Mouse (Mus musculus) thymus, adult 2 months (tissue): ENCODE data around the gene Smarcc2. TPM values are rescaled to one million over a fixed set of nuclear protein-coding genes. Genes with fewer than 3 reads are reported as not detected.
A peak's percentile ranks its signal among the peaks of the same experiment; 100 is the strongest.

Experiments used
- DNase-seq: peaks from one replicate; pipeline ENCODE4 v3.0.0; 2021
- H3K27ac ChIP-seq: fragments of 200-500 bp; 2 replicates; pipeline ENCODE4 v1.5.1; 2012; ENCODE audit warnings: low read length, control low read depth; ENCODE audit not compliant: control insufficient read depth, insufficient read depth
- H3K27me3 ChIP-seq: fragments of 200-500 bp; 2 replicates; pipeline ENCODE4 v1.6.1; 2012; ENCODE audit warnings: mild to moderate bottlenecking, low read length, moderate library complexity, mixed read lengths; ENCODE audit not compliant: control insufficient read depth, insufficient read depth
- H3K36me3 ChIP-seq: fragments of 200-500 bp; 2 replicates; pipeline ENCODE4 v1.6.1; 2012; ENCODE audit warnings: mild to moderate bottlenecking, low read length, moderate library complexity; ENCODE audit not compliant: control insufficient read depth, insufficient read depth
- H3K4me1 ChIP-seq: fragments of 200-500 bp; replicated peaks from 2 replicates; pipeline ENCODE4 v1.6.1; 2012; ENCODE audit warnings: low read length; ENCODE audit not compliant: control insufficient read depth, insufficient read depth
- H3K4me3 ChIP-seq: fragments of 200-500 bp; 2 replicates; pipeline ENCODE4 v1.5.1; 2012; ENCODE audit warnings: mild to moderate bottlenecking, low read length, control low read depth, moderate library complexity; ENCODE audit not compliant: control insufficient read depth, insufficient read depth
- CTCF ChIP-seq: fragments of 200-500 bp; IDR thresholded peaks from 2 replicates; pipeline ENCODE4 v1.5.1; 2012; ENCODE audit warnings: mild to moderate bottlenecking, control low read depth, low read length, moderate library complexity, borderline replicate concordance; ENCODE audit not compliant: control insufficient read depth, poor library complexity, insufficient read depth; ENCODE audit errors: extremely low read depth
- POLR2A ChIP-seq: fragments of 200-500 bp; IDR thresholded peaks from 2 replicates; pipeline ENCODE4 v1.6.1; 2012; ENCODE audit warnings: mild to moderate bottlenecking, low read length, control low read depth, moderate library complexity; ENCODE audit not compliant: control insufficient read depth, poor library complexity, insufficient read depth; ENCODE audit errors: extremely low read depth
- WGBS: fragments of 180-500 bp; shearing (Covaris S2); methylation state at CpG from one replicate; pipeline ENCODE4 v1.1.7; 2018; 5-methylcytosine and 5-hydroxymethylcytosine counted together
- polyA plus RNA-seq: library from polyadenylated mRNA; depleted of rRNA; stranded (reverse); fragments of >200 nt; gene quantifications from 2 replicates; pipeline ENCODE4 v1.2.3, GENCODE M21; 2012

The Smarcc2 gene
- polyA plus RNA-seq, 1 experiment, result 176 TPM

DNA sequence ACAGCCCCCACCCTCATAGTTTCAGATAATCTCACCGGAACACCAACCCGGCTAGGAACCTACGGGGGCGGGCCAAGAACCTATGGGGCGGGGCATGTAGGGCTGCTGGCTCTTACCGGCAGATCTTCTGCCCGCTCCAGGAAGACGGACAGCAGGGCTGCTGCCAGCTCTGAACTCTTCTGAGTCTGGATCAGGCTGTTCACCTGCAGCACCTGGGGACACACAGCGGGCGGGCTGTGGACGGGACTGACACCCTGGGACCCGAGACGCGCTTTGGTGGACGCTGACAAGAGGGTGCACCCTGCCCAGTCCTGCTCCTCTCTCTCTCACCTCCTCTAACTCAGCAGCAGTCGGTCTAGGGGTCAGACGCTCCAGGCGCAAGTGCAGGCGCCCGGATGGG lies 57.0 kb downstream of the Smarcc2 start:
- TF ChIP-seq CTCF (no peak), POLR2A (no peak)
- WGBS, result 96% methylated on average over 20 of the region's 20 CpGs
- Histone ChIP-seq H3K27me3 (no peaks in the 10 kb centered on the region), H3K4me3 (no peak overlapping the region), H3K36me3 (peaks cover 53% of the 10 kb centered on the region), H3K27ac (no peak overlapping the region), H3K4me1 (no peaks in the 10 kb centered on the region)
- DNase-seq, result no peak

DNA sequence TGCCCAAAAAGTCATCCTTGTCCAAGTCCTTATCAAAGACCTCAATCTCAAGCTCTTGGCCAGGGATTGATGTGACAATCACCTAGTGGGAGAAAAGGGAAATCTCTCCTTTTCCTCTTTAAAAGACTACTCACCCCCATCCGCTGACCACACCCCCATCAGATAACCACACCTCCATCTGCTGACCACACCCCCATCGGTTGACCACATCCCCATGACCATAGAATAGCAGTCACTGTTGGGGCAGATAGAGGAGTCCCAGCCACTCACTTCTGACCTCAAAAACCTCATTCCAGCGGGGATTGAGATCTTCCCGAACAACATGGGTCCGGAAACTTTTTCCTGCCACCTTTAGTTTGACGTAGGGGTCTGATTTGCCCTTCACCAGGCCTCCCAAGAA lies 57.6 kb downstream of the Smarcc2 start:
- H3K27ac ChIP-seq, result no peak overlapping the region
- no peak for TF ChIP-seq CTCF
- TF ChIP-seq POLR2A, result no peak
- WGBS, result 74% methylated on average over 6 of the region's 6 CpGs

DNA sequence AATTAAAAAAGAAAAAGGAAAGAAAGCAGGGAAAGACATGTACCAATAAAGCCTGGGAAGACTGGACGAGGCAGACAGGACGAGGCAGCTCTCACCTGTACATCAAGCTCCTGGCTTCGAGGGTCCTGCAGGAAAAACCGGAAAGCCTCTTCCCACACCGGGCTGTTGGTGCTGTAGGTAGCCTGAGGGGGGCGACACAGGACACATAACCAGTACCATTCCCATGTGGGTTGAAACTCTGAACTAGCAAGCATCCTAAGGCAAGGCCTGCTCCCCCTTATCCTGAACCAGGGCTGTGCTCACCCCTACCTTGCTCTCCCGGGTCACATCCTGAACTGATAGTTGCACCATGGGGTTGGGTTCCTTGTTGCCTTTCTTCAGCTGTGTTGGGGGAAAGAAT lies 59.8 kb downstream of the Smarcc2 start:
- TF ChIP-seq POLR2A, result no peak
- TF ChIP-seq CTCF, result peak; percentile 68; the same call in 1 of the 2 replicates
- H3K27ac ChIP-seq, result no peak overlapping the region
- H3K36me3 ChIP-seq, result peaks cover 44% of the 10 kb centered on the region
- peaks cover 1% of the 10 kb centered on the region; the same call in 1 of the 2 replicates for H3K4me1 ChIP-seq
- H3K4me3 ChIP-seq, result no peak overlapping the region
- 93% methylated on average over 7 of the region's 7 CpGs for WGBS
- peak; percentile 56 for DNase-seq
- H3K27me3 ChIP-seq, result no peaks in the 10 kb centered on the region

More for the DNA sequence above, 57.6 kb downstream of the Smarcc2 start:
- peaks cover 48% of the 10 kb centered on the region for H3K36me3 ChIP-seq
- H3K4me1 ChIP-seq, result no peaks in the 10 kb centered on the region
- no peaks in the 10 kb centered on the region for H3K27me3 ChIP-seq
- no peak overlapping the region for H3K4me3 ChIP-seq
- DNase-seq, result no peak

DNA sequence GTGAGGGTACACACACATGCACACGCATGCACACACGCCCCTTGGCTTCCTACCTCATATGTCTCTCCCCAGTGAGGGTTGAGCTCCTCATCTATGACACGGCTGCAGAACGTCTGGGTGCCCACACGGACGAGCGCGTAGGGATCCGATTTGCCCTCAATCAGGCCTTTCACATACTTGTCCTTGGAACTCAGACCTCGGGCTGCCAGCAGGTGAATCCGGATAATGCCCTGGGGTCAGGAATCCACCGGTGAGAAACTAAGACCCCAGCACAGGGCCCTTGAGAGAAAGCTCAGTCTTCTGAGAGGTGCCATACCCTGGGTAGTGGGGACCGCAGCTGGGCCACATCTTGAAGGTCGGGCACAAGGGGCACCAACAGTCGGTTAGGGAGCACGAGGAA lies 61.5 kb downstream of the Smarcc2 start:
- H3K4me1 ChIP-seq, result peaks cover 8% of the 10 kb centered on the region; the same call in 1 of the 2 replicates
- WGBS, result 97% methylated on average over 16 of the region's 16 CpGs

DNA sequence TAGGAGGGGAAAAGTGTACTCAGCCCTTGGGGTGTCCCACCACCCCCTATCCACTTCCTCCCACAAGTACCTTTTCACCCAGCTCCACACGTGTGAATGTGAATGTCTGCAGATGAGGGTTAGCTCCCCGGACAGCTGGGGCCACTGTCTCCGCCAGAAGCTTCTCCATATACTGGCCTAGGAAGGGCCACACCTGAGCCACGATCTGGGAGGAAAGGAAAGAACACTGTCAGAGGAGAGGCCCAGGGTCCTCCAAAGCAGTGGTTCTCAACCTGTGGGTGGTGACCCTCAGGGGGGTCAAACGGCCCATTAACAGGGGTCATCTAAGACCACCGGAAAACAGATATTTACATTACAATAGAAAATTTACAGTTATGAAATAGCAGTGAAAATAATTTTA lies 63.3 kb downstream of the Smarcc2 start:
- DNase-seq, result no peak
- H3K36me3 ChIP-seq, result peaks cover 20% of the 10 kb centered on the region
- TF ChIP-seq POLR2A (no peak), CTCF (no peak)
- no peak overlapping the region for H3K4me3 ChIP-seq
- no peak overlapping the region for H3K27ac ChIP-seq
- H3K27me3 ChIP-seq, result no peaks in the 10 kb centered on the region
- peaks cover 8% of the 10 kb centered on the region; the same call in 1 of the 2 replicates for H3K4me1 ChIP-seq
- 88% methylated on average over 6 of the region's 6 CpGs for WGBS

More for the DNA sequence above, 61.5 kb downstream of the Smarcc2 start:
- no peak overlapping the region for H3K27ac ChIP-seq
- DNase-seq, result no peak
- H3K27me3 ChIP-seq, result no peaks in the 10 kb centered on the region
- H3K4me3 ChIP-seq, result no peak overlapping the region
- H3K36me3 ChIP-seq, result peaks cover 33% of the 10 kb centered on the region
- TF ChIP-seq CTCF, result no peak
- no peak for TF ChIP-seq POLR2A

DNA sequence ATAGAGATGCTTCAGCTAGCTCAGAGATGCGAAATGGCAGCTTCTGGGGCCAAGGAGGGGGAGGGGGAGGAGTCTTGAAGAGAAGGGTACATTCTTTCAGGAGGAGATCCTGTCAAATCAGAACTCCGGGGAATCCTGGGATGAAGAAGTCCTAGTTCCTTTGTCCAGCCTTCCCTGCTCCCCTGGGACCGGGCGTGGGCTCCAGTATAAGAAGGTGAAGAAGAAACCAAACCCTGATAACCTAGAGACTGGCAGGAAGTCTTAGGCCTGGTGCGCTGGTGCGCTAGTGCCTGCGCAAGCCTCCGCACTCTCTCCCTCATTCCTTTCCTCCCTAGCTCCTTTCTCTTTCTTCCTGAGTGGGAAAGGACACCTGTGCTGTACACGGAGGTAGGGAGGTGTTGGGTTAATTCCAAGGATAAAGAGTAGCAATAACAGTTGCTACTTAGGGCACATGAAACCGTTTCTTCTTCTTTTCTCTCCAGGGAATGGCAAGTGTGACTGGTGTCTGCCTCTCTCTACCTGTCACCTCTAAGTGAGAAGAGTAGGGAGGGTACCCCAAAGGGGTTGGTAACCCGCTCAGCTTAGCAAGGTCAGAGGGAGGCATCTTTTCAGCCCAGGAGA lies 65.2 kb downstream of the Smarcc2 start:
- peaks cover 12% of the 10 kb centered on the region for H3K36me3 ChIP-seq

More for the DNA sequence above, 65.2 kb downstream of the Smarcc2 start:
- TF ChIP-seq POLR2A, result 0 out of 2 replicates have a peak, but pooled peaks have one; percentile 34
- TF ChIP-seq CTCF, result no peak
- Histone ChIP-seq H3K4me1 (peaks cover 8% of the 10 kb centered on the region; the same call in 1 of the 2 replicates), H3K4me3 (peak overlapping the region; percentile 90), H3K27me3 (no peaks in the 10 kb centered on the region), H3K27ac (peak overlapping the region; percentile 80)
- peak; percentile 47 for DNase-seq
- WGBS, result 16% methylated on average over 11 of the region's 11 CpGs
